Mouse (Mus musculus) lung, postnatal 14 days (tissue): ENCODE data around the gene Dennd1a.
A peak's percentile ranks its signal among the peaks of the same experiment; 100 is the strongest.

Experiments used
- DNase-seq: peaks from one replicate; pipeline ENCODE4 v3.0.0; 2021

Dennd1a gene

GRCm38 (mm10) chr2:38286733-38287551 is at the start of gene Dennd1a:
Gene Dennd1a (minus strand): TSS chr2:38287390.
- DNase-seq: peak; percentile 86

DNA sequence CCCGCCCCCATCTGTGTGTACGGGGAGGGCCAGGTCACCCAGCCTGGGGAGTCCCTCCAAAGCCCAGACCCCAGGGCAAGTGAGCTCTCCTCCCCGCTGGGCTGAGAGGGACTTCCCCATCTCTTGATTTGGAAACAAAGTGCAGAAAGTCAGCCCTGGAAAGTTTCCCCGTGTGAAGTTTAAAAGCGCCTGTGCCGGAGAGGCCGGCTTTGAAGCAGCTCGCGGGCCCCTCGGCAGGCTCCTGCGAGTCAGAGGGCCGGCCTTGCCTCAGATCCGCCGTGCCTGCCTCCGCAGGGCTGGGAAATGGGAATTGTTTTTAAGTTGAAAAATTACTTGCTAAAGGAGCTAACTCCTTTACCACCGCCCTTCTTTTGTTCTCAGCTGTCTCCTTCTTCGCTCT is 49.4 kb upstream of the Dennd1a start:
- no peak for DNase-seq

- DNase-seq: no peak
Observed at GRCm38 (mm10) chr2:38333586-38334119, 46.5 kb upstream of the Dennd1a start.

- DNase-seq: no peak
Observed at GRCm38 (mm10) chr2:38326671-38327070, 39.5 kb upstream of the Dennd1a start.

DNA sequence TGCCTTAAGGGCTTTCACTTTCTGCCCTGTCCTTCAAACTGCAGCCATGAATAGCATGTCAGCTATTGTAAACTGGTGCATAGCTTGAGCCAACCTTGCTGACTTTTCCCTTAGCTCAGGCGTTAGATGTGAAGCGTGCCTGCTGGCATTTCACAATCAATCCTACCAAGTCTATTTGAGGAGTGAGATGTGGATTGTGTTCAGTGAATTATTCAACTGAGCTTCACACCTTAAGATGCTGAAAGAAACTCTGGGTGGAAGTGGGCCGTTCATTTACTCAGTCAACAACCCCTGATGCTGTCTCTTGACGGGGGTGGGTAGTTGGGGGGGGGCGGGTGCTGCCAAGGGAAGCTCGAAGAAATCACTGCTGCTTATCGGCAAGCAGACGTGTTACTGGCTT is 36.2 kb upstream of the Dennd1a start:
- DNase-seq: no peak

- no peak for DNase-seq
Observed at GRCm38 (mm10) chr2:38320911-38321310, 33.7 kb upstream of the Dennd1a start.

GRCm38 (mm10) chr2:38319086-38319485 is 31.9 kb upstream of the Dennd1a start:
- no peak for DNase-seq

DNA sequence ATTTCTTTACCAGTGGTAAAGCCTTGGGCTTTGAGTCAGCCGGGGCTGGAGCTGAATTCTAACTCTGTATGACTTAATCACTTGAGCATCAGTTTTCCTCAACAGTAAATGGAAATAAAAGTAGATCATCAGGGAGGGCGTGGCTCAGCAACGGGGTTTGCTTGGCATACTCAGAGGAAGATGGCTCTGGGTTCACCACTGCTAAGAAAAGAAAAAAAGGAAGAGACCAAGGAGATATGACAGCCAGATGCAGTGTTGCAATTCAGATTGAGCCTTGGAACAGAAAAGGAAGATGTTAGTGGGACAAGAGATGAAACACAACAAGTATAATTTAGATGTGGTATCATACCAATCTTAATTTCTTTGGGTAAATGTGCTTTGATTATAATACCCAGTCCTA is 26.2 kb upstream of the Dennd1a start:
- DNase-seq: no peak

- no peak for DNase-seq
Observed at GRCm38 (mm10) chr2:38312921-38313320, 25.7 kb upstream of the Dennd1a start.

GRCm38 (mm10) chr2:38305152-38305551 is 18.0 kb upstream of the Dennd1a start:
- DNase-seq: no peak

- DNase-seq: no peak
Observed at GRCm38 (mm10) chr2:38300941-38301340, 13.8 kb upstream of the Dennd1a start.

GRCm38 (mm10) chr2:38295939-38296338 is 8.7 kb upstream of the Dennd1a start:
- DNase-seq: no peak

- no peak for DNase-seq
Observed at GRCm38 (mm10) chr2:38291526-38291925, 4.3 kb upstream of the Dennd1a start.

DNA sequence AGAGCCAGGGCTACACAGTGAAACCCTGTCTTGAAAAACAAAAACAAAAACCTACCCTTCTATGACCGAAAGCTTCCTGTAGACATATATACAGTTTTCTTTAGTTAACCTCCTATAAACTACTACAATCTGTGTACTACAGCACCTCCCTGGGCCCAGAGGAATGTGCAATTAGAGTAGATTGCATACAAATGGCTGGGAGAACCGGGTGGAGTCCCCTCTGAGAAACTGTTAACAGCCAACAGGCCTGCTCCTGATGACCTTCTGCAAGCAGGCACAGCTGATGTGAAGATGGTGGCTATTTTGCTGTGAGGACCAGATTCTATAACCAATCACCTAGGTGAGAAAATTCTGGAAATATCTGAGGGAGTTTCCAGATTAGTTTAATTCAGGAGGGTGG is 1.0 kb upstream of the Dennd1a start:
- DNase-seq: no peak

GRCm38 (mm10) chr2:38286433-38286732 is 807 bp downstream of the Dennd1a start:
- no peak for DNase-seq

- no peak for DNase-seq
Observed at GRCm38 (mm10) chr2:38285781-38286432, 1.3 kb downstream of the Dennd1a start.

DNA sequence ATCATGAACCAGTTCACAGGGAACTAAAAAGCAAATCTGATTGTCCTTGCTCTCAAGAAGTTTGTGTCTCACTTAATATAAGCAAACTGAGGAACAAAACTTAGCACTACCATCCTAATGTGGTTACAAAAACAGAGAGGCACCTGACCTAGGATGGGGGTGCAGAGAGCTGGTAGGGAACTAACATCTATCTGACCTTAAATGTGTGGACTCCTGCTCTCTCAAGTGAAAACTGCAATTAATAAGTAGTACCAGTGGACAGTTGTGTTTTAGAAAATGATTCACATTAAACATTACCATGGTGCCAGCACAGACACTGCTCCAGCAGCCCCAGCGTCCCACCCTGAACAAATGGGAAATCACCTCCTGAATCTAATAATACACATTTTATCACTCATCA is 3.2 kb downstream of the Dennd1a start:
- no peak for DNase-seq

DNA sequence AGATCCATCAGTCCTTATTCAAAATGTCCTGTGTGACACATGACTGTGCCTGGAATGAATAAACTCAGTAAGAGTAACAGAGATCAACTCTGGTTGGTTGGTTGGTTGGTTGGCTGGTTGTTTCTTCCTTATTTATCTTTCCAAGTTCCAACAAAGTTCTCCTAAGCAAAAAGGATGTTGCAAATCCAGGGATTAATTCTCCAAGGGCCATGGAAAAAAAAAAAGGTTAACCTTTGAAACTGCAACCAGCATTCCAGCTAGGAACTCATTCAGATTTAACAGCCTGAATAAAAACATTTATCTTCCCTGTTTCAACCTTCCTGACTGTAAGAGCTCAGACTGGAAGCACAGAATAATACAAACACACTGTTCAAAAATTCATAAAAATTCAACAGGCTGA is 6.8 kb downstream of the Dennd1a start:
- no peak for DNase-seq

GRCm38 (mm10) chr2:38274973-38275372 is 12.2 kb downstream of the Dennd1a start:
- DNase-seq: no peak

DNA sequence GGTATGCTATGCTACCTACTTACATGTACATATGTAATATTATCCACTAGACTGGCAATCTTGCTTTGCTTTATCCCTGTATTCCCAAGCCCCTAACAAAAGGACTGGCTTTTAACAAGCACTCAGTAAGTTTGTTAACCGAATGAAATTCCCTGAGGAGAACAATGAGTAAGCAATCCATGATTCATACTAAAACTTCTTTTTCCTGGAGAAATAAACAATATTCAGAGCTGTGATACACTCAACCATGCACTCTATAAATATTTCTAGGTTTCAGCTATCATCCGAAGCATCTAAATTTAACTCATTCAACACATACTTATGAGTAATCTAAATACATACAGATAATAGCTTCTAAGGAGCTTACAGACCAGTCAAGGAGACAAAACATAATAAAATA is 23.5 kb downstream of the Dennd1a start:
- no peak for DNase-seq

GRCm38 (mm10) chr2:38259052-38259451 is 28.1 kb downstream of the Dennd1a start:
- DNase-seq: no peak

DNA sequence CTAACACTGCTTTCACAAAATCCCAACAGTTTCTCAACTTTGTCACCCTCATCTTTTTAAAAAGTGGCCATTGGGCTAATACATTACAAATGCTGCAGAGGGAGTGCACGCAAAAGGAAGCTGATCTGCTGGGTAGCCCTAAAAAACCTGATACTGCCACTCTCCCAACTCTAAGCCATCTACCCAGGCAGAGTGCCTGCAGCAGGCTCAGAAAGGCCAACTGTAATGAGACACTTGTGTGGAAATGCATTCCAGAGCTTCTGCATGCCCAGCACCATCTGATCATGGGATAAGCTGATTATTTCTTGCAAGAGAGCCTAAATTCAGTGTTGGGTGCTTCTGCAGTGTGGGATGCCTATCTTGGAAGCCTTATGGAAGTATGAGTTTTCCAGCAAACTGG is 49.6 kb downstream of the Dennd1a start:
- DNase-seq: no peak

DNA sequence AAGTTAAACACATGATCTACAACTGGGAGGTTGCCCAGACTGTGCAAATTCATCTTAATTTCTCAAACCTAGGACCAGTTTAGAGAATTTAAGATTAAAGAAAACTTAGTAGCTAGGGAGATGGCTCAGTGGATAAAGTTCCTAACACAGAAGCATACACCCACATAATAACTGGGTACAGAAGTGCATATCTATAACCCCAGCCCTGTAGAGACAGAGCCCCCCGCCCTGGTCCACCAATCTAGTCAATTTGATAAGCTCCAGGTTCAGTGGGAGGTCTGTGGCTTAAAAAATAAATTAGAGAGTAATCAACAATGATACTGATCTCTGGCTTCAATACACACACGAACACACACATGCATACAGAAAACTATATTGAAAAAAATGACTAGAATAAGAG is 51.6 kb downstream of the Dennd1a start:
- DNase-seq: no peak

GRCm38 (mm10) chr2:38229882-38230281 is 57.3 kb downstream of the Dennd1a start:
- no peak for DNase-seq

GRCm38 (mm10) chr2:38223759-38224158 is 63.4 kb downstream of the Dennd1a start:
- no peak for DNase-seq
